Mouse (Mus musculus) liver, adult 2 months (tissue): ENCODE results near the gene Sdc3. TPM values are rescaled to one million over a fixed set of nuclear protein-coding genes. Genes with fewer than 3 reads are reported as not detected.

Experiments
- DNase-seq: peaks from one replicate; pipeline ENCODE4 v3.0.0-alpha.2; 2011; ENCODE audit warnings: low read depth, low spot score; ENCODE audit errors: extremely low read depth
- H3K27ac ChIP-seq: fragments of 200-500 bp; replicated peaks from 2 replicates; pipeline ENCODE4 v1.5.1; 2012; ENCODE audit warnings: low read depth, mild to moderate bottlenecking, control low read depth, inconsistent platforms, low read length; ENCODE audit not compliant: insufficient read depth
- H3K27me3 ChIP-seq: fragments of 200-500 bp; 2 replicates; pipeline ENCODE4 v1.6.1; 2012; ENCODE audit warnings: mild to moderate bottlenecking, moderate library complexity, low read length, inconsistent platforms; ENCODE audit not compliant: control insufficient read depth, insufficient read depth
- H3K36me3 ChIP-seq: fragments of 200-500 bp; 2 replicates; pipeline ENCODE4 v1.6.1; 2012; ENCODE audit warnings: low read length, inconsistent platforms; ENCODE audit not compliant: control insufficient read depth, insufficient read depth
- H3K4me1 ChIP-seq: fragments of 200-500 bp; 2 replicates; pipeline ENCODE4 v1.6.1; 2011; ENCODE audit warnings: low read length; ENCODE audit not compliant: control insufficient read depth, insufficient read depth
- H3K4me3 ChIP-seq: fragments of 200-500 bp; 2 replicates; pipeline ENCODE4 v1.5.1; 2011; ENCODE audit warnings: low read depth, mild to moderate bottlenecking, control low read depth, low read length, moderate library complexity; ENCODE audit not compliant: insufficient read depth
- H3K79me2 ChIP-seq: fragments of 200-500 bp; 2 replicates; pipeline ENCODE4 v1.6.1; 2012; ENCODE audit warnings: inconsistent platforms, mild to moderate bottlenecking, low read length, moderate library complexity; ENCODE audit not compliant: control insufficient read depth, insufficient read depth
- H3K9ac ChIP-seq: fragments of 200-500 bp; 2 replicates; pipeline ENCODE4 v1.6.1; 2012; ENCODE audit warnings: low read depth, mild to moderate bottlenecking, control low read depth, inconsistent platforms, low read length
- CTCF ChIP-seq: fragments of 200-500 bp; IDR thresholded peaks from 2 replicates; pipeline ENCODE4 v1.5.1; 2011; ENCODE audit warnings: low read depth, low read length, control low read depth
- POLR2A ChIP-seq: fragments of 200-500 bp; IDR thresholded peaks from 2 replicates; pipeline ENCODE4 v1.6.1; 2011; ENCODE audit warnings: low read length, control low read depth; ENCODE audit not compliant: insufficient read depth; ENCODE audit errors: extremely low read depth
- WGBS: fragments of 180-500 bp; shearing (Covaris S2); methylation state at CpG from one replicate; pipeline ENCODE4 v1.1.7; 2018; 5-methylcytosine and 5-hydroxymethylcytosine counted together
- polyA plus RNA-seq: library from polyadenylated mRNA; depleted of rRNA; stranded (reverse); fragments of >200 nt; gene quantifications from 2 replicates; pipeline ENCODE4 v1.2.3, GENCODE M21; 2012
- total RNA-seq: library from RNA; depleted of rRNA; stranded (reverse); fragments of >200 nt; gene quantifications from 2 replicates; pipeline ENCODE4 v1.2.3, GENCODE M21; 2014

Sdc3 gene
- total and polyA plus RNA-seq, 2 experiments, result 11.1 to 37.1 TPM

DNA sequence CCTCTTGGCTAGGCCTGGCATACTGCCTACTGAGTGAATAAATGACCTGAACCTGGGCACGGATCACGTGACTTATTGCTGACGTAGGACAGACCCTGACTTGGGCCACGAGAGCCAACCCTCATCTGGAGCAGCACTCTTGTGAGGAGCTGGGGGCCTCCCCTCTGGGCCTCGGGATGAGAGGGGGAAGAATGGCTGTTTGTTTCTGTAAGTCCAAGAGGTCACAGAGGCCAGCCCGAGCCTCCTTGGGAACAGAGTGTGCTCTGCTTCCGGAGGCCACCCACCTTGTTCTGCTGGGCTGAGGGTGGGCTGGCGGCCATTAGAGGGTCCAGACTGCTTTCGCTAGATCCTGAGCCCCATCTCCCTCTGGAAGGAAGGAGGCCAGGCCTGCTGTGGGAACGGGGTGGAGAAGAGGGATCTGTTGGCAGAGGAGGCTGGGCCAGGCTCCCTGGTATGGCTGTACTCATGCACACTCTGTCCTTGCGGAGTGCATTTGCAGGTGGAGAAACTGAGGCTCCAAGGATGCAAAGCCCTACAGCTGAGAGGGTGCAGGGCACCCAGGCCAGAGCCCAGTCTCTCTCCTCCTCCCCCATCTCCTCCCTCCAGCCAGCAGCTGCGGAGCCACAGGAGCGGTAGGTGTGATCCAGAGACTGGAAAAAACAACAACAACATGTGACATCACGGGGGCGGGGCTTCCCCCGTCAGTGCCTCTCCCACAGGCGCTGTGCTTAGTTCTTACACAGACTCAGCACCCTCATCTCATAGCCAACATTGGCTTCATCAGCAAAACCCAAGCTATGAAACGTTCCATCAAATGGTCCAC is 36.7 kb downstream of the Sdc3 start:
- Histone ChIP-seq H3K27me3 (no peaks in the 10 kb centered on the region), H3K4me3 (no peak overlapping the region), H3K4me1 (no peaks in the 10 kb centered on the region), H3K9ac (no peak overlapping the region), H3K79me2 (no peaks in the 10 kb centered on the region), H3K36me3 (no peaks in the 10 kb centered on the region), H3K27ac (no peak overlapping the region)
- WGBS, result 31% methylated on average over 18 of the region's 18 CpGs
- no peak for DNase-seq
- TF ChIP-seq POLR2A (no peak), CTCF (no peak)

DNA sequence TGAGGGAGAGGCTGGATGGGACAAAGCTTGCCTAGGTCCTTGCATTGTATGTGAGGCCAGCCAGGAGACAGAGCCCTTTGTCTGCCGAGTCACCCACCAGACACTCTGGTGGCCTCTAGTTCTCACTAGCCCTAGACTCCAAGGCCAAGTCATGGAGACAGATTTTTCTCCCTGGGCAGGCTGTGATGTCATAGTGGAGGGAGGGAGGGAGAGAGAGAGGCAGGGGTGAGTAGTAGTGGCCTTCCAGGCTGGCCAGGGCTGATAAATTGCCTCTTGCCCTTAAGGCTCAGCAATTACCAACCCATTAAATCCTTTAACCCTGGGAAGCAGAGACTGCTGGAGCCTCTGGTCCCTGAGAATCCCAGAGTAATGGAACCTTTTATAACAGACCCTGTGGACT is 41.8 kb downstream of the Sdc3 start:
- DNase-seq, result no peak
- H3K27me3 ChIP-seq, result no peaks in the 10 kb centered on the region
- H3K4me3 ChIP-seq, result no peak overlapping the region
- H3K36me3 ChIP-seq, result no peaks in the 10 kb centered on the region
- H3K9ac ChIP-seq, result no peak overlapping the region
- H3K79me2 ChIP-seq, result no peaks in the 10 kb centered on the region
- WGBS, result 60% methylated on average over 1 of the region's 1 CpGs
- no peaks in the 10 kb centered on the region for H3K4me1 ChIP-seq
- H3K27ac ChIP-seq, result no peak overlapping the region
- TF ChIP-seq CTCF (no peak), POLR2A (no peak)

DNA sequence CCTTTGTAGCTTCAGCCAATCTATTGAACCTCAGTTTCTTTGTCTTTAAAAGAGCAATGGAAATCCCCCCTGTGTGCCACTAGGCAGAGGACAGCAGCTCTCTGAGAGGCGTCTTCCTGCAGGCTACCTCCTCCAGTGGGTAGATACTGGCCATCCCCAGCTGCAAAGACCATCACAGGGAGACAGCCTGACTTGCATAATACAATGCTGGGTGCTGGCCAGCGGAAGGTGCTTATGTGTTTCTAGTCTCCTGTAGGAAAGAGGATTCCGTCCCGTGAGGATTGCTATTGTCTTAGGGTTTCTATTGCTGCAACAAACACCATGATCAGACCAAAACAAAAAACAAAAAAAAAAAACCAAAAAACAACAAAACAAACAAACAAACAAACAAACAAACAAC is 43.2 kb downstream of the Sdc3 start:
- H3K36me3 ChIP-seq, result no peaks in the 10 kb centered on the region
- H3K79me2 ChIP-seq, result no peaks in the 10 kb centered on the region
- H3K27ac ChIP-seq, result no peak overlapping the region
- H3K4me3 ChIP-seq, result no peak overlapping the region
- no peaks in the 10 kb centered on the region for H3K4me1 ChIP-seq
- H3K27me3 ChIP-seq, result no peaks in the 10 kb centered on the region
- TF ChIP-seq POLR2A (no peak), CTCF (no peak)
- H3K9ac ChIP-seq, result no peak overlapping the region
- WGBS, result 93% methylated on average over 4 of the region's 4 CpGs
- DNase-seq, result no peak

DNA sequence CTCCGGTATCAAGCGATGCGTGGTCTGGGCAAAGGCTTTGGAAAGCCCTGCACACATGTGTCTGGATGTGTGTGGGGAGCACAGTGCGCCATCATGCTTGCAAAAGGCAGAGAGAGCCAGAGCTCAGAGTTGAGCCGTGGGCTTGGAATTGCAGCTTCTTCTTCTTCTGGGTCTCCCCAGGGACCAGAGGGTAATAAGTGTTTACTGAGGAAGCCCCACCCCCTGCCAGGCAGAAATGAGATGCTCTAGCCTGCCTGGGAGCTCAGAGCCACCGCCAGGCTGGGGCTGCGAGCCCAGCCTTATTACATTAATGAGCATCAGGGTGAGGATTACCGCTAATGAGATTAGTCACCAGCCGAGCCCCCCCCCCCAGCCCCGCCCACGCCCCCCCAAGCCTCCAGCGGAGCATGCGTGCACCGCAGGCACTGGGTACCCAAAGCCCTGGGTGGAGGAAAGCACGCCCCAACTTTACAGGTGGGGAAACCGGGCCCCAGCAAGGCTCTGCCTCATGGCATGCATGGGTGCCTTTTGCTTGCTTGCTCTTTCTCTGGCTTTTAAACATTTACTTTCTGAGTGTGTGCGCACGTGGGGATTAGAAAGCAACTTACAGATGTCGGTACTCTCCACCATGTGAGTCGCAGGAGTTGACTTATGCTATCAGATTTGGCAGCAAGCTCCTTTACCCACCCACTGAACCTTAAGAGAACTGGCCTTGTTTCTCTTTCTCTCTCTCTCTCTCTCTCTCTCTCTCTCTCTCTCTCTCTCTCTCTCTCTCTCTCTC is 44.1 kb downstream of the Sdc3 start:
- Histone ChIP-seq H3K79me2 (no peaks in the 10 kb centered on the region), H3K27me3 (no peaks in the 10 kb centered on the region), H3K4me1 (no peaks in the 10 kb centered on the region; the same call in 1 of the 2 replicates), H3K27ac (no peak overlapping the region), H3K4me3 (no peak overlapping the region), H3K9ac (no peak overlapping the region), H3K36me3 (no peaks in the 10 kb centered on the region)
- no peak for TF ChIP-seq POLR2A
- TF ChIP-seq CTCF, result no peak
- WGBS, result 21% methylated on average over 20 of the region's 20 CpGs
- DNase-seq, result no peak

DNA sequence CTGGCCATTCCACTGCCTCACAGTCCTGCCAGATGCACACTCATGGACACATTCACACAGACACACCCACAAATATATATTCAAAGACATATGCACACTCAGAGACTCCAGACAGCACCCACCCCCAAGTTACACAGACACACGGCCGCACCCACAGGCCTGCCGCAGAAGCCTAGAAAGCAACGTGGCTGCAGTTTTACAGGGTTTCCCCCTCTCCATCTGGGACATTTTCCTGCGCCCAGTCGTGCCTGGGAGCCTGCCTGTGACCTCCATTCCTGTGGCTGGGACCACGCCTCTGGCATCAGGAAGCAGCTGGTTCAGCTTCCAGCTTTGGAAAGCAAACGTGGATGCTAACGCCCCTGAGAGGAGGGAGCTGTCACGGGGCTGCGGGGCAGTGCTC is 46.2 kb downstream of the Sdc3 start:
- TF ChIP-seq POLR2A (no peak), CTCF (no peak)
- Histone ChIP-seq H3K4me3 (no peak overlapping the region), H3K9ac (no peak overlapping the region), H3K27me3 (no peaks in the 10 kb centered on the region), H3K4me1 (no peaks in the 10 kb centered on the region; the same call in 1 of the 2 replicates), H3K36me3 (no peaks in the 10 kb centered on the region), H3K27ac (no peak overlapping the region), H3K79me2 (no peaks in the 10 kb centered on the region)
- DNase-seq, result no peak
- WGBS, result 37% methylated on average over 11 of the region's 11 CpGs
